Mouse (Mus musculus): Measurements from ENCODE around the gene Kif3b.
"Not testable (repeated sequence)": the region's sequence is repeated elsewhere in the genome, so short reads cannot be mapped to it uniquely, and the experiment has no call there.

The Kif3b gene

DNA sequence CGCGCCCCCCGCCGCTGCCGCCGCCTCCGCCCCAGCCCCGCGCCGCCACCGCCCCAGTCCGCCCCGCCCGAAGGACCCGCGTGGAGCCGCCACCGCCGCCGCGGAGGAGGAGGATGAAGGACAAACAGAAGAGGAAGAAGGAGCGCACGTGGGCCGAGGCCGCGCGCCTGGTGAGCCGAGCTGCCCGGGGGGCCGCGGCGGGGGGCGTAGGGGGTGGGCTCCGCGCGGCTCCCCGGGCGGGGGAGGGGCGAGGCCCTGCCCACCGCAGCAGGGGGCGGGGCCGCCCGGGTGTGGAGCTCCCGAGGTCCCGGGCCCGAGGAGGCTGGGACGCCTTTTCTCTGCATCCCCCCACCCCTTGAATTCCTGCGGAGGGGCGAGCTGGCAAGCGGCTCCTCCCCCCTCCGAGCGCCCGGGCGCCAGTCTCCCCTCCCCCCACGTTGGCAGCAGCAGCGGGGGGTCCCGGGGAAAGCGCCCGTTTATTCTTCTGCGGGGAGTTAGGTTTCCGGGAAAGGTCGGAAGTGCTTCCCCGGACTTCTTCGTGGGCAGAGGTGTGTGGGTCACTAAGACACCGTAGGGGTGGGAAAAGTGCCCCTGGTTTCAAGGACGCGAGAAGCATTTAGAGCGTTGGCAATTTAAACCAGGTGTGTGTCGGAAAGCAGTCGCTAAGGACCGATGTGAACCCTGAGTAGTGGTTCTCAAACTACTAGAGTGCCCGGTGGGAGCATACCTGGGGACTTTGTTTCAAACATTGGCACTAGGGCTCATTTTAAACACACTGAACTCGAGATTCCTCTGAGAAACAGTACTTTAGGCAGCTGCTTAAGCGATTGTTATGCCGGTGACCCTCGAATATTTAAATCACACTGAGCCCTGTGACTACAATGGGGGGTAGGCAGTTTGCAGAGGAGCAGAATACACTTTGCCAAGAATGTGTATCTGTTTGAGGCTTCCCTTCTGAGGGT lies 55.3 kb downstream of the Kif3b start:
- peak; percentile 85 to 92 for DNase-seq

DNA sequence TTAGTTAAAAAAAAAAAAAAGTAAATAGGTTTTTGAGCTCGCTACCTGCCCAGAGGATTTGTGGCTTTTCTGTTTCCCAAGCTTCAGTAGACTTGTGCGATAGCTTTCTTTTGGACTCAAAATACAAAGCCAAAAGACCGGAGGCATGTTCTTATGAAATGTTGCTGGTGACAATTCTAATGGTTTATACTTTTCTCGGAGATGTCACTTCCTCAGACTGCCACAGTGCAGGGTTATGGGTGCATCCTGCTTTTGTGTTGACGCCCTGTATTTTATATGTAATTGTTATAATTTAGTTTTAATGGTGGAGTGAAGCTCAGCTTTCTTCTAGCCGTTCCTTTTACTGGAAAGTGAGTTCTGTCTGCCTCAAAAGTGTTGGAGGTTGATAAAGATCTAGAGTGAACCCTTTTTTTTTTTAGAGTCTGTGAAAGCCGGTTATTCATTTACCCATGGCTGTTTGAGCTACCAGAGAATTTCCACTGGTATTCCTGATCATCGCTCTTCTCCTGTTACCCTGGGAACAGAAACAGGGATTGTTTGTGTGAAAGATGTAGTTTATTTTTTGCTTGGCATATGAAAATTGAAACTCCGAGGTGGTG lies 56.1 kb downstream of the Kif3b start:
- peak in 1 of 2 experiments; percentile 28 for DNase-seq

DNA sequence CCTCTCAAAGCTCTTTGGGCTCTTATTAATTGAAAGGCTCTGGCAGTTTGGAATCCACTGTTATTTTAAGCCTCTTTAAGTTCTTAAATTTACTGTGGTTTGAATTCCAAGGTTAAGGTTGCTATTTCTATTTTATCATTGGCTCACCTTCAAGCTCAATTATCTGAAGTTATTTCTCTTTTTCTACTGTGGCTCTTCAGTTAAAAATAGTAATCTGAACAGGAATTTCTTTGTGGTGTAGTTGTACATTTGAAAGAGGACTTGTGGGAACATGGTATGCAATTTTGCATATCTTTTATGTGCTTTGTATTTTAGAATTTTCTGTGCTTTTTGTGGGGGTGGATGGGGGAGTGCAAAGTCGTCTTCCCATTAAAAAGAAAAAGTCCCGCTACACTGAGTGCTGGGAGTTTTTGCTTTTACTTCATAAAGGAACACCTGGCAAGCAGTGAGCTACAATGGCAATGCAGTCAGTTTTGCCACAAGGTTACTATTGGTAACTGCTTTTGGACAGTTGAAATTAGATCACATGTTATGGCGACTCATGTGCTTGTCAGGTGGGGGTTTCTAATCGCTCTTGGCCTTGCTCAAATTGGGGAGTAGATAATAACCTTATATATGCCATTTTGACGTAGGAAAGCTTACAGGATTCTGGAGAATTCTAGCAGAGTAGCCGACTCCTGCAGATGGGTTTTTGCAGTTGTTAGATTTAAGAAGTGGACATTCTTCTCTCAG lies 57.1 kb downstream of the Kif3b start:
- no peak for DNase-seq

DNA sequence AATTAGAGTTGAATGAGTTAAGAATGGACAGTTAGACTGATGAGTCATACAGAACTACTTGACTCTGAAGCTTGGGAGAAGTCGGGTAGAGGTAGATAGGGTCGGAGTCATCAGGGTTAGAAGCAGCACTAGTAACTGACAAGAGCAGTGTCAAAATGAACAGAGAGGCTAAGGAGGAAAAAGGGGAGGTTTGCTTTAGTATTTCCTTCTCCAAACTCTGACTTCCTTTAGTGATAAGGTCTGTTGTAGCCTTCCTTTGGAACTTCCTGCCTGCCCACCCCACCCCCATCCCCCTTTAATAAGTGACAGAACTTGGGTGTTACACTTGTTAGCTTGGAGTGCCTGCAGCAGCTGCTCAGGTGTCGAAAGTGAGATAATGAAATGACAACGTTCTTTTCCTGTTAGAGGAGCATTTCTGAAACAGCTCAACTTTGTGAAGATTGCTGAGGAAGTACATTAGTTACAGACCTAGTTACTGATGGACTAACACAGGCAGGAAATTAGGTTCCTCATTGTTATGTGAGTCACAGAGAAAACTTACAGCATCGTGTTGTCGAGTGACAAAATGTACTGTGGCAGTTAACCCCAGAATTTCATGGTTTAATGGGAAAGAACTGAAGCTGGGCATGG lies 59.5 kb downstream of the Kif3b start:
- DNase-seq: peak in 1 of 2 experiments; percentile 18

DNA sequence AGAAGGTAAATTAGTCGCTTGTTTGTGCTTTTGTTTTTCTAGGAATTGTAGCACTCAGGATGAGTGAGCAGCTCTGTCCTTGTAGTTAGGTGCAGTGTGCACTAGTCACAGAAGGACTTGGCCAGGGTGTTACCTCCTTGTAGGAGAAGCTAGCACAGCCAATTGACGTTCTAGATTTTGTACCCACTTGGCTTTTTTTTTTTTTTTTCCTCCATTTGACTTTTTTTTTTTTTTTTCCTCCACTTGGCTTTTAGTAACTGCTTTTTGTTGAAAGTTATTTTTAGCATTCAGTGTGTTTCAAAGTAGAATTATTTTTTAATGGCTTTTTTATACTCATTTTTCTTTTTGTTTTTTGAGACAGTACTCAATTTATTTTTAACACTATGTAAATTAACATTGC lies 63.4 kb downstream of the Kif3b start:
- DNase-seq: no peak

DNA sequence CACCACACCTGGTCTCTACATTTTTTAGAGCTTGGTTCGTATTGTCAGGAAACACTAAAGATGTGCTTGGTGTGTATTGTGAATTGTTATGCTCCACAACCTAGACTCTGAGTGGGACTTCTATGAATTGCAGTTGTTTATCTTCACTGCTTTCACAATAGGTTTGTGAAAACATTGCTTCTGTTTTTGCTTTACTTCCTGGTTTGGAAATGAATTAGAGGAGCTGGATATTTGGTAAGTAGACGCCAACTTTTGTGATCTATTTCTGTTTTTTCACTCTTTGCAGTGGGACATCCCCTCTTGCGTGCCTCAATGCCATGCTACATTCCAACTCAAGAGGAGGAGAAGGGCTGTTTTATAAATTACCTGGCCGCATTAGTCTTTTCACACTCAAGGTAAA lies 65.6 kb downstream of the Kif3b start:
- no peak for DNase-seq

DNA sequence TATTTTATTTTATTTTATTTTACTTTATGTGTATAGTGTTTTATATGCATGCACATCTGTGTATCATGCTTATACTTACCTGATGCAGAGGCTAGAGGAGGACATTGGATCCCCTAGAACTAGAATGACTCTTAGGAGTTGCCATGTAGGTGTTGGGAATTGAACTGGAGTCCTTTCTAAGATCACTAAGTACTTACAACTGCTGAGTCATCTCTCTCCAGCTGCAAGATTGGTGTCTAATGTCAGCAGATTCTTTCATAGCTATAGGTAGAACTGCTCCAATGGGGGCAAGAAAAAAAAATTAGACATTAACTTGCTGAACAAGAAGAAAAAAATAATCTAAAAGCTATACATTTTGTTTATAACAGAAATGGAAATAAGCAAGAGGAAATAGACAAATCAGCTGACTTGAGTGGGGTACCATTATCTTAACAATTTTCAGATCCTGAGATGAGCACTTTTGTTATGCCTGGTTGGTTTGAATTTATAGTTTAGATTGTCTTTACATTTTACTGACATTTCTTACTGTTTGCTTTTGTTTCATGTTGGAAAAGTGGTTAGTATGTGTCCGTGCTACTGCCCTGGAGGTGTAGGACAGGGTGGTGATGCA lies 70.0 kb downstream of the Kif3b start:
- no peak for DNase-seq

DNA sequence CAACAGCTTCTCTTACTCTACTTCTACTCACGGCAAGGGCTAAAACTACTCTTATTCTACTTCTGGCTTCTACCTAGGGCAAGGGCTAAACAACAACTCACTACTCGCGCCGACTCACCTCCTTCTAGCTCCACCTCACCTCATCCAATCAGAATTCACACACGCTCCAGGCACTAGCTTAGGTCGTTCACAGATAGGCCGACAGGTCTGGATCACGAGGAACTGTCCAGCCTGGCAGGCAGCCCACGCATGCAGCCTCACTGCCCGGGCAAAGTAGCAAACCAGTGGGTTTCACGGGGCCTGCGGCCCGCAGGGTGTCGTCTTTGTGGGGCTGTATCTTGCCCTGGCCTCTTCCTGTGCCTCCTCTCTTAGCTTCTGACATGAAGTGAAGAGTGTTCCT lies 73.3 kb downstream of the Kif3b start:
- DNase-seq: not testable (repeated sequence)

DNA sequence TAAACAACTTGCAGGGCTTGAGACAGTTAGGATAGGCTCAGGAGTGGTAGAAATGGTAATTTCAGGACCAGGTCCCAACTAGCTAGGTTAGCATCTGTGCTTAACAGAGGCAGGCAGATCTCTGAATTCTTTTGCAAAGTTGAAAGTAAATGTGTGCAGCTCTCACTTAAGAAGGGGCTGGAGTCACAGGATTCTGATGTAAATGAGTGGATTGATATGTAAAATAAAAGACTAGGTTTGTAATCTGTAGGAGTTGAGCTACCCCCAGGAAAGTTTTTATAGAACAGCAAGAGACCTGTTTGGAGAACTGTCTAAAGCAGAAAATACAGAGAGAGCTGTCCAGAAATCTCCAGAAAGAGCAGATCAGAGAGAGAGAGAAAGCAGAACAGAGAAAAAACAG lies 79.7 kb downstream of the Kif3b start:
- no peak for DNase-seq

DNA sequence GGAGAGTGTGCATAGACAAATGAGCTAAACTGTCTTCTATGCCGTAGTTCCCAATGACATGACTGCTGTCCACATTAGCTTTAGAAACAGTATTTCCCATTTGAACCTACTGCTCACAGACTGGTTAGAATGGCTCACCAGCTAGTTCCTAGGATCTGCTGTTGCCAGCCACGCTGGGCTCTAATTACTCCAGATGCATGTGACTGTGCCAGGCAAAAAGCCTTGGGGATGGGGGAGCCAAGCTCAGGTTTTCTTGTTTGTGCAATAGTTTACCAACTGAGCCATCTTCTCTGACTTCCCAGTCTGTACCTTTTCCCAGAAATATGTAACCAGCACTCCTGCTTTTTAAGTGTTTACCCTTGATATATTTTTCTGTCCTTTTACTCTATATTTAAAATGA lies 84.2 kb downstream of the Kif3b start:
- no peak for DNase-seq

DNA sequence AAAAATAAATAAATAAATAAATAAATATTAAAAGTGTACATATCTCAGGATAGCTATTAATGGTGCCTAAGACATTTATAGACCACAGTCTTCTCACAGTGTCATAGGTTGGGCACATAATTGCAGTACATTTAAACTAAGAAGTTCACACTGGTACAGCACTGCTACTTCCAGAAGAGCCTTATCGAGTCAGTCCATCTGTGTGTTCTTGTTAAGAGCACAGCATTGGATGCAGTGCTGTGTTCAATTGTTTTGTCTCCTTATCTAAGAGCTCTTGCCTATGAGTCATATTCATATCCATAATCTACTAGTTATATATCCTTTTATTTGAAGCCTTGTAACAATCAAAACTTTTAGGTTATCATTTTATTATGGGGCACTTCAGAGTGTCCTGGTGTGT lies 89.3 kb downstream of the Kif3b start:
- no peak for DNase-seq

All from kidney, postnatal 4 days (tissue).